Mouse (Mus musculus): ENCODE results near the gene Ubxn6.

DNA sequence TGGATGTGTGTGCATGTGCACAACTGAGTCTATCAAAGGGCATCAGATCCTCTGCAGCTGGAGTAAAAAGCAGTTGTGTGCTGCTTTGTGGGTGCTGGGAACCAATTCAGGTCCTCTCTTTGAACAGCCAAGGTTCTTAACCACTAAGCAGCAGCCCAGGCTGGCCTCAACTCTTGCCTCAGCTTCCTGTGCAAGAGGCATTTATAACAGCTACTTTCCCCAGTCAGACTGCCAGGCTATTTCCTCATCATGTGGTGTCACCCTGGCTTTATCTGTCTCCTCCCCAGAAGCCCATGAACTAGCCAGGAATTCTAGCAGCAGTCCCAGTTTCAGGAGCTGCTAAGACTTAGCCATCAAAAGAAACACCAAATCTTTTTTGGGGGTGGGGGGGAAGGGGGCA lies 8.4 kb downstream of the Ubxn6 start:
- TF ChIP-seq CTCF (conservative IDR thresholded peaks at IDR 0.05; ENCODE audit: low read length): no peak
- no peak for TF ChIP-seq NANOG (IDR thresholded peaks at IDR 0.05; ENCODE audit: borderline replicate concordance, low read length)
- TF ChIP-seq POU5F1 (IDR thresholded peaks at IDR 0.05; ENCODE audit: borderline replicate concordance, low read length): no peak
